Mouse (Mus musculus): ENCODE data around the gene Gm10518.

Gene Gm10518

GRCm38 (mm10) chr1:179832710-179833240 is 29.6 kb downstream of the Gm10518 start:
- no peak for DNase-seq (ENCODE audit: low read depth in 1 of 2, low spot score in 2 of 2)

DNA sequence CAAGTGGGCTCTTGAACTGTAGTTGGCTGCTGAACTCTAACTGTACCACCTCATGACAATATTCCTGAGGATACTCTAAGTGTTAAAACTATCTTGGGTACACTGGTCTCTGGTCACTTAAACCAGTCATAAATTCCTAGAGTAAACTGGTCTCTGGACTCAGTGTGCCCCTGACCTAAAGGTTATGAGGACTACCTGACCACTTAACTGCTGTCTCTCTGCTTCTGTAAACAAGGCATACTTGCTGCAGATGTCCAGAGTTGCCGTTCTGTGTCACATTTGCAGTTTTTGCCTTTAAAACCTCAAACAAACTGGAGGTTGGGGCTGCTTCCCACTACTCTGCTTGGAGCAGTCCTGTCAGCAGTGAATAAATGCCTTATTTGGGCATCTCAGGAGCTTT is 30.4 kb downstream of the Gm10518 start:
- DNase-seq (ENCODE audit: low read depth in 1 of 2, low spot score in 2 of 2) = no peak

DNA sequence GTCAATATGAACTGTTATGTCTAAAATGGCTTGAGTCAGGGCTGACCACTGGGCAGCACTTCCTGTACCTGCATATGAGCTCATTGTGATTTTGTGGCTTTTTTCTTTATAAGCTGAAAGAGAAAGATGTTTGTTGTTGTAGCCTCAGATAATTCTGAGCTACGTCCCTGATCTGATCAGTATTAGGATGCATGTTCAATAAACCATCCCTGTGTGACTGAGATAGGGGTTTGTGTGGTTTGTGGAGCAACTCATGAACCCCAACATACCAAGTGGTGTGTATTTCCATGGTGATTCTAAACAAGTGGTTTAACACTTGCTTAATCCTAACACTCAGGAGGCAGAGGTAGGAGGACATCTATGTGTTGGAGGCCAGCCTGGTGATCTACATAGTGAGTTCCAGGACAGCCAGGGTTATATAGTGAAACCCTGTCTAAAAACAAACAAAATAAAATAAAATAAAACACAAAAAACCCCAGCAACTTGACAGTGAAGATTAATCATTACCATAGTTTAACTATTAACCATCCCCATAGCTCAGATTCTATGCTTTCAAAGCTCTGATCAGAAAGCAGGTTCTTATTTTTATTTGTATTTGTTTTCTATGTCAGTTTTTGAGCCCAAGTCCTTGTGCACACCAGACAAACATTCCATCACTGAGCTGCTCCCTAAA is 32.7 kb downstream of the Gm10518 start:
- DNase-seq (ENCODE audit: low read depth in 1 of 2, low spot score in 2 of 2) = no peak

- no peak for DNase-seq (ENCODE audit: low read depth in 1 of 2, low spot score in 2 of 2)
Measured at GRCm38 (mm10) chr1:179836426-179837404, 33.5 kb downstream of the Gm10518 start.

GRCm38 (mm10) chr1:179842568-179842967 is 39.4 kb downstream of the Gm10518 start:
- DNase-seq (ENCODE audit: low read depth in 1 of 2, low spot score in 2 of 2) = peak; percentile 83 to 87

GRCm38 (mm10) chr1:179843981-179844380 is 40.8 kb downstream of the Gm10518 start:
- DNase-seq (ENCODE audit: low read depth in 1 of 2, low spot score in 2 of 2) = no peak

- DNase-seq (ENCODE audit: low read depth in 1 of 2, low spot score in 2 of 2) = peak; percentile 31 to 65
Measured at GRCm38 (mm10) chr1:179844894-179845293, 41.7 kb downstream of the Gm10518 start.

DNA sequence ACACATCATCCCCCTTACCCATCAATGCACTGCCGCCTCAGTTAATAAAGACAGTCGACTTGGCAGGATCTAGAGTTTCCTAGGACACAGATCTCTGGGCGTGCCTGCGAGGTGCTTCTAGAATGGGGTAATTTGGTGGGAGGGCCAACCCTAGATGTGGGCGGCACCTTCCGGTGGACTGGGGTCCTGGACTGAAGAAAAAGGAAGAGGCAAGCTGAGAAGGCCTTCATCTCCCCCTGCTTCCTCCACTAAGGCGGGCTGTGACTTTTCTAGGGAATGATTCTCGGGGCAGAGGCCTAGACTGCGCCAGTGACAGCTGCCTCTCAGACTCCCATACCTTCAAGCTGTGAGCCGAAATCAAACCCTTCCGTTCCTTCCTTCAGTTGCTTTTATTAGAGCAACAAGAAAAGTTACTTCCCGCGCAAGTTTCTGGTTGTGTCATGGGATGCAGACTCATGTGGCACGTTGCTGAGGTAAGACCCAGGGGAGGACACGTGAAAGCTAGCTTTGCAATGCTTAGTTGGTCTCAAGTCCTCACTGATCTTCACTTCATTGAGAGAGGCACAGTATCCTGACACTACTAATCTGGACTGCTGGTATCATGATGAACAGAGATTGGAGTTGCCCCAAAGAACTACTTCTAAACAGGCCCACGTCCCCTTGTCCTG is 42.8 kb downstream of the Gm10518 start:
- no peak for DNase-seq (ENCODE audit: low read depth in 1 of 2, low spot score in 2 of 2)

DNA sequence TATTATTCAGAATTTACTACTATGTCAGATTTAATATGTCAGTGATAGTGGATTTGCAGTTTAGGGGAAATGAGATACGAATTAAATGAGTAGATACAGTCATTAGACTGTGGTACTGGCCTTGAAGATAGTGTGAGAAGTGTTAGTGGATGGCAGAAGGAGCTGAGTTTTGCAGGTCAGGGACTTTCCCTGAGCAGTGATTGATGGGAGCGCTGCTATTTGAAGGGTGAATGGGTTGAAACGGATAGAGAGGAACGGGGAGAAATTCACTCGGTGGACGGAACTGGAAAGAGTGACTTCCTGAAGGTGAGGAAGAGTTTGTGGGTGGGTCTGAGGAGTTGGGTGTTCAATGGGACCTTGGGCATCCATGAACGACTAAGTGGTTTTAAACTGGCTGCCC is 44.0 kb downstream of the Gm10518 start:
- DNase-seq (ENCODE audit: low read depth in 1 of 2, low spot score in 2 of 2) = no peak

GRCm38 (mm10) chr1:179847759-179848389 is 44.7 kb downstream of the Gm10518 start:
- peak; percentile 33 to 55 for DNase-seq (ENCODE audit: low read depth in 1 of 2, low spot score in 2 of 2)

GRCm38 (mm10) chr1:179853421-179853820 is 50.2 kb downstream of the Gm10518 start:
- DNase-seq (ENCODE audit: low read depth in 1 of 2, low spot score in 2 of 2) = no peak
